Mouse (Mus musculus) C2C12 (cell line): Measurements from ENCODE around the gene Vipr1.

ENCODE experiments used
- CTCF ChIP-seq: IDR thresholded peaks from one replicate; pipeline ENCODE4 v1.5.1; 2011; ENCODE audit not compliant: control insufficient read depth, insufficient read depth, insufficient read length
- MAX ChIP-seq: IDR thresholded peaks from one replicate; pipeline ENCODE4 v1.6.1; 2011; ENCODE audit warnings: mild to moderate bottlenecking, control low read depth
- MYOD1 ChIP-seq: IDR thresholded peaks from one replicate; pipeline ENCODE4 v1.6.1; 2011; ENCODE audit warnings: low read depth; ENCODE audit not compliant: control insufficient read depth, insufficient read length
- USF1 ChIP-seq: IDR thresholded peaks from one replicate; pipeline ENCODE4 v1.6.1; 2011; ENCODE audit warnings: low read depth, mild to moderate bottlenecking, control low read depth, moderate library complexity

DNA sequence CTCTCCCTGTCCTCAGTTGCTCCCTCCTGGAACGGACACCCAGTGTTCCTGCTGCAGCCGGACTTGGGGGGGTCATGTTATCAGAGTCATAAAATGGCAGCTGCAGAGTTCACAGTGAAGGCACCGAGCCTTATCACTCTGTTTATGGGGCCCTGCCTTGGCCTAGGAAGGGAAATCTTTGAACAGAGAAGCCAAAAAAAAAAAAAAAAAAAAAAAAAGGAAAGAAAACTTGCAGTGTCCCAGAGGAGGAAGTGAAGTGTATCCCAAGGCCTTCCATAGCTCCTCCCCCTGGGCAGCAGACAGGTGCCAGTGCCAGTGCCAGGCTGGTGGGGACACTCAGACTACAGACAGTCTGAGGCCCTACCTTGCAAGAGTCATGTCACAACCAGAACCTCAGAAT, 2.3 kb downstream of the Vipr1 start:
- TF ChIP-seq MAX: no peak
- TF ChIP-seq MYOD1: no peak
- no peak for TF ChIP-seq CTCF
- TF ChIP-seq USF1: no peak
